Mouse (Mus musculus) layer of hippocampus, adult 11-12 months (tissue): ENCODE data around the gene Sppl3.

Experiments used
- DNase-seq: peaks from one replicate; pipeline ENCODE4 v3.0.0; 2022; ENCODE audit warnings: low spot score

Gene Sppl3

GRCm38 (mm10) chr5:115000503-115000902, 10.4 kb upstream of the Sppl3 start:
- DNase-seq: no peak

- no peak for DNase-seq
These were observed 9.5 kb upstream of the Sppl3 start for GRCm38 (mm10) chr5:115001464-115001863.

- no peak for DNase-seq
These were observed 8.2 kb upstream of the Sppl3 start for GRCm38 (mm10) chr5:115002781-115003180.

GRCm38 (mm10) chr5:115003224-115003873, 7.6 kb upstream of the Sppl3 start:
- no peak for DNase-seq

GRCm38 (mm10) chr5:115007768-115008167, 3.2 kb upstream of the Sppl3 start:
- no peak for DNase-seq

- DNase-seq: no peak
These were observed 2.6 kb upstream of the Sppl3 start for GRCm38 (mm10) chr5:115008307-115008706.

- DNase-seq: no peak
These were observed 1.8 kb upstream of the Sppl3 start for GRCm38 (mm10) chr5:115009143-115009542.

- DNase-seq: no peak
These were observed 976 bp upstream of the Sppl3 start for GRCm38 (mm10) chr5:115009961-115010360.

GRCm38 (mm10) chr5:115011217-115011518, 231 bp downstream of the Sppl3 start:
- DNase-seq: no peak

GRCm38 (mm10) chr5:115011519-115012261, 753 bp downstream of the Sppl3 start:
- DNase-seq: peak; percentile 46

GRCm38 (mm10) chr5:115013436-115013835, 2.5 kb downstream of the Sppl3 start:
- DNase-seq: no peak

GRCm38 (mm10) chr5:115014570-115014969, 3.6 kb downstream of the Sppl3 start:
- DNase-seq: no peak

GRCm38 (mm10) chr5:115015121-115015520, 4.2 kb downstream of the Sppl3 start:
- no peak for DNase-seq

GRCm38 (mm10) chr5:115018270-115018669, 7.3 kb downstream of the Sppl3 start:
- DNase-seq: no peak

GRCm38 (mm10) chr5:115018813-115019212, 7.9 kb downstream of the Sppl3 start:
- no peak for DNase-seq

GRCm38 (mm10) chr5:115022021-115022420, 11.1 kb downstream of the Sppl3 start:
- DNase-seq: no peak

- DNase-seq: no peak
These were observed 15.2 kb downstream of the Sppl3 start for GRCm38 (mm10) chr5:115026170-115026569.

- no peak for DNase-seq
These were observed 16.2 kb downstream of the Sppl3 start for GRCm38 (mm10) chr5:115027109-115027508.

GRCm38 (mm10) chr5:115028920-115029319, 18.0 kb downstream of the Sppl3 start:
- DNase-seq: no peak

GRCm38 (mm10) chr5:115029509-115029908, 18.6 kb downstream of the Sppl3 start:
- DNase-seq: no peak

- DNase-seq: no peak
These were observed 20.6 kb downstream of the Sppl3 start for GRCm38 (mm10) chr5:115031576-115031975.

- DNase-seq: no peak
These were observed 21.7 kb downstream of the Sppl3 start for GRCm38 (mm10) chr5:115032620-115033019.

GRCm38 (mm10) chr5:115035217-115035616, 24.3 kb downstream of the Sppl3 start:
- DNase-seq: no peak

- DNase-seq: no peak
These were observed 26.2 kb downstream of the Sppl3 start for GRCm38 (mm10) chr5:115037099-115037498.
